Mouse (Mus musculus): Measurements from ENCODE around the gene Msl1.

Gene Msl1

GRCm38 (mm10) chr11:98776843-98777590, 18.3 kb upstream of the Msl1 start:
- peak; percentile 69 for DNase-seq (ENCODE audit: low read depth)

- DNase-seq (ENCODE audit: low read depth) = no peak
These were observed 17.4 kb upstream of the Msl1 start for GRCm38 (mm10) chr11:98777888-98778287.

- peak; percentile 63 for DNase-seq (ENCODE audit: low read depth)
These were observed 13.3 kb upstream of the Msl1 start for GRCm38 (mm10) chr11:98781851-98782512.

GRCm38 (mm10) chr11:98782651-98783235, 12.6 kb upstream of the Msl1 start:
- DNase-seq (ENCODE audit: low read depth) = peak; percentile 14

- DNase-seq (ENCODE audit: low read depth) = peak; percentile 97
These were observed 12.1 kb upstream of the Msl1 start for GRCm38 (mm10) chr11:98783236-98783696.

GRCm38 (mm10) chr11:98784139-98784538, 11.2 kb upstream of the Msl1 start:
- DNase-seq (ENCODE audit: low read depth) = no peak

GRCm38 (mm10) chr11:98785214-98785613, 10.1 kb upstream of the Msl1 start:
- peak; percentile 49 for DNase-seq (ENCODE audit: low read depth)

GRCm38 (mm10) chr11:98785772-98786281, 9.5 kb upstream of the Msl1 start:
- DNase-seq (ENCODE audit: low read depth) = peak; percentile 89

- peak; percentile 99 for DNase-seq (ENCODE audit: low read depth)
These were observed 8.7 kb upstream of the Msl1 start for GRCm38 (mm10) chr11:98786359-98787214.

- DNase-seq (ENCODE audit: low read depth) = no peak
These were observed 8.1 kb upstream of the Msl1 start for GRCm38 (mm10) chr11:98787229-98787628.

- DNase-seq (ENCODE audit: low read depth) = peak; percentile 40
These were observed 7.6 kb upstream of the Msl1 start for GRCm38 (mm10) chr11:98787691-98788090.

- no peak for DNase-seq (ENCODE audit: low read depth)
These were observed 7.2 kb upstream of the Msl1 start for GRCm38 (mm10) chr11:98788139-98788538.

- peak; percentile 95 for DNase-seq (ENCODE audit: low read depth)
These were observed 6.6 kb upstream of the Msl1 start for GRCm38 (mm10) chr11:98788550-98789218.

- no peak for DNase-seq (ENCODE audit: low read depth)
These were observed 6.0 kb upstream of the Msl1 start for GRCm38 (mm10) chr11:98789219-98789807.

- no peak for DNase-seq (ENCODE audit: low read depth)
These were observed 5.5 kb upstream of the Msl1 start for GRCm38 (mm10) chr11:98789824-98790223.

GRCm38 (mm10) chr11:98790631-98791205, 4.6 kb upstream of the Msl1 start:
- no peak for DNase-seq (ENCODE audit: low read depth)

- DNase-seq (ENCODE audit: low read depth) = no peak
These were observed 3.9 kb upstream of the Msl1 start for GRCm38 (mm10) chr11:98791448-98791847.

- no peak for DNase-seq (ENCODE audit: low read depth)
These were observed 3.2 kb upstream of the Msl1 start for GRCm38 (mm10) chr11:98792081-98792480.

- peak; percentile 82 for DNase-seq (ENCODE audit: low read depth)
These were observed 774 bp upstream of the Msl1 start for GRCm38 (mm10) chr11:98794469-98795014.

Data from NIH3T3 (cell line).